Mouse (Mus musculus) embryonic facial prominence, embryonic 15.5 days (tissue): ENCODE results near the gene Fam92b. TPM values are rescaled to one million over a fixed set of nuclear protein-coding genes. Genes with fewer than 3 reads are reported as not detected.

ENCODE experiments used
- ATAC-seq: fragments of 200-750 bp; cut with Nextera tagmentation; 2 replicates; pipeline ENCODE4 v1.8.0; 2017; ENCODE audit warnings: low read depth, moderate TSS enrichment; ENCODE audit not compliant: insufficient number of reproducible peaks, low FRiP score, low TSS enrichment
- H3K27ac ChIP-seq: fragments of 300-500 bp; sonication (generic); replicated peaks from 2 replicates; pipeline ENCODE4 v1.5.1; 2015; ENCODE audit warnings: mild to moderate bottlenecking, inconsistent platforms
- H3K27me3 ChIP-seq: fragments of 300-500 bp; sonication (generic); 2 replicates; pipeline ENCODE4 v1.6.1; 2015; ENCODE audit warnings: inconsistent platforms
- H3K36me3 ChIP-seq: fragments of 300-500 bp; sonication (generic); 2 replicates; pipeline ENCODE4 v1.6.1; 2015; ENCODE audit warnings: mild to moderate bottlenecking, inconsistent platforms
- H3K4me1 ChIP-seq: fragments of 300-500 bp; sonication (generic); 2 replicates; pipeline ENCODE4 v1.6.1; 2015; ENCODE audit warnings: inconsistent platforms
- H3K4me2 ChIP-seq: fragments of 300-500 bp; sonication (generic); replicated peaks from 2 replicates; pipeline ENCODE4 v1.6.1; 2015; ENCODE audit warnings: mild to moderate bottlenecking, inconsistent platforms
- H3K4me3 ChIP-seq: fragments of 300-500 bp; sonication (generic); replicated peaks from 2 replicates; pipeline ENCODE4 v1.5.1; 2015; ENCODE audit warnings: mild to moderate bottlenecking, inconsistent platforms
- H3K9ac ChIP-seq: fragments of 300-500 bp; sonication (generic); 2 replicates; pipeline ENCODE4 v1.6.1; 2015; ENCODE audit warnings: inconsistent platforms
- H3K9me3 ChIP-seq: fragments of 300-500 bp; sonication (generic); replicated peaks from 2 replicates; pipeline ENCODE4 v1.6.1; 2016; ENCODE audit warnings: inconsistent platforms
- WGBS: fragments of 180-500 bp; shearing (Covaris S2); methylation state at CpG from one replicate; pipeline ENCODE4 v1.1.7; 2015; 5-methylcytosine and 5-hydroxymethylcytosine counted together
- polyA plus RNA-seq: library from polyadenylated mRNA; unstranded; fragments of >200 nt; fragmentation: Nextera tagmentation; extraction: Ambion mirVana; gene quantifications from 2 replicates; pipeline ENCODE4 v1.2.1, GENCODE M21; 2015

Gene Fam92b
- polyA plus RNA-seq, 1 experiment from 2014 or later = 11.4 TPM

GRCm38 (mm10) chr8:120146051-120146450, 31.2 kb downstream of the Fam92b start:
- Histone ChIP-seq H3K4me3 (no peak overlapping the region), H3K27ac (no peak overlapping the region), H3K4me1 (peaks cover 3% of the 10 kb centered on the region; the same call in 1 of the 2 replicates), H3K9ac (no peak overlapping the region), H3K9me3 (no peaks in the 10 kb centered on the region), H3K36me3 (no peaks in the 10 kb centered on the region), H3K27me3 (no peaks in the 10 kb centered on the region), H3K4me2 (no peak overlapping the region)
- 77% methylated on average over 1 of the region's 1 CpGs for WGBS
- ATAC-seq = no peak

DNA sequence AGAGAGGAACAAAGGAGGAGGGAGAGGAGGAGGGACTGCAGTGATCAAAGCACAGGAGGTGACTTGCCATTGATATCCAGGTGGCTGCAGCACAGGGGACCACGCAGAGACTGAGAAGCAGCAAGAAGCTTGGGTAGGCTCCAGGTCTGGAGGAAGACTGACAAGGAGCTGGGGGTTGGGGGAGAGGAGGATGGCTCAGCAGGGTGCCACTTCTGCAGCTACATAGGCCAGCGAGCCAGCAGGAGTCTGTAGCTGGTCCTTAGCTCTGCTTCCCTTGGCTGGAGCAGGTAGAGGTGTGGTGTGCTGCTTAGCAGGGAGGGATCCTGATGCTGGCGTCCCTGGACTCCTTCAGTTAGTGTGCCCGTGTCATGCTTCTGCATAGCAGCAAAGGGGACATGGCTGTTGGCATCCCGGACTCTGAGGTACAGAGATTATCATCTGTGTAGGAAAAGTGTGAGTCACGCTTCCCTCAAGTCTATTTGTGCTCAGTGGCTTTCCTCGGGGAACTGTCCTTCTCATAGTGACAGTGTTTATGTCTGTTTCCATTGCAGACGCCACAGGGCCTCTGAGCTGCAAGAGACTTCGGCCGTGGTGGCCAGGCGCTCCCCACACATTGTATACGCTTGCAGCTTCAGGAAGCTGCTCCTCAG, 32.5 kb downstream of the Fam92b start:
- no peak overlapping the region for H3K27ac ChIP-seq
- H3K4me3 ChIP-seq = no peak overlapping the region
- H3K9me3 ChIP-seq = no peaks in the 10 kb centered on the region
- WGBS = 57% methylated on average over 12 of the region's 12 CpGs
- H3K27me3 ChIP-seq = no peaks in the 10 kb centered on the region
- no peak overlapping the region for H3K4me2 ChIP-seq
- no peak for ATAC-seq
- no peaks in the 10 kb centered on the region for H3K36me3 ChIP-seq
- H3K9ac ChIP-seq = no peak overlapping the region
- H3K4me1 ChIP-seq = no peaks in the 10 kb centered on the region

- no peak overlapping the region for H3K27ac ChIP-seq
- no peak overlapping the region for H3K9ac ChIP-seq
- no peak for ATAC-seq
- no peaks in the 10 kb centered on the region for H3K27me3 ChIP-seq
- no peaks in the 10 kb centered on the region for H3K9me3 ChIP-seq
- H3K36me3 ChIP-seq = no peaks in the 10 kb centered on the region
- H3K4me1 ChIP-seq = no peaks in the 10 kb centered on the region
- 65% methylated on average over 15 of the region's 15 CpGs for WGBS
- no peak overlapping the region for H3K4me2 ChIP-seq
- H3K4me3 ChIP-seq = no peak overlapping the region
These were observed 33.2 kb downstream of the Fam92b start for GRCm38 (mm10) chr8:120143911-120144651.

DNA sequence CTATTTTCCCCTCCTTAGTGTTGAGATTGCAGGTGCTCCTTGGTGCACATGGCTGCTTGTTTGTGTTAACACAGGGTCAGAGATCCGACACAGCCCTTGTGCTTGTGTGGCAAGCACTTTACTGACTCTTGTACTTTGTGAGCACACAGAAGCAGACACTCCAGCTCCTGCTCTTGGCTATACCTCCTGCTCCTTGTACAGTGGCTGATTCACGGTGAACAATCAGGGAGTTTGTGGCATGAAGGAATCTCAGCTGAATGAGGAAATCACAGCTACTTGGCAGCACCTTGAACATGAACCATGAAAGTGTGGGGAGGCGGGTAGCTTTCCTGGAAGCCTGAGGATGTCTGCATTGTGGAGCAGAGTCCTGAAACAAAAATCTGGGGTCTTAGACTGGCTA, 36.5 kb downstream of the Fam92b start:
- Histone ChIP-seq H3K9ac (no peak overlapping the region), H3K4me2 (no peak overlapping the region), H3K27me3 (no peaks in the 10 kb centered on the region), H3K27ac (no peak overlapping the region), H3K9me3 (no peaks in the 10 kb centered on the region), H3K36me3 (no peaks in the 10 kb centered on the region), H3K4me1 (no peaks in the 10 kb centered on the region), H3K4me3 (no peak overlapping the region)
- no peak for ATAC-seq
- 69% methylated on average over 3 of the region's 3 CpGs for WGBS

- no peak overlapping the region for H3K27ac ChIP-seq
- 87% methylated on average over 2 of the region's 2 CpGs for WGBS
These were observed 38.3 kb downstream of the Fam92b start for GRCm38 (mm10) chr8:120138958-120139357.

DNA sequence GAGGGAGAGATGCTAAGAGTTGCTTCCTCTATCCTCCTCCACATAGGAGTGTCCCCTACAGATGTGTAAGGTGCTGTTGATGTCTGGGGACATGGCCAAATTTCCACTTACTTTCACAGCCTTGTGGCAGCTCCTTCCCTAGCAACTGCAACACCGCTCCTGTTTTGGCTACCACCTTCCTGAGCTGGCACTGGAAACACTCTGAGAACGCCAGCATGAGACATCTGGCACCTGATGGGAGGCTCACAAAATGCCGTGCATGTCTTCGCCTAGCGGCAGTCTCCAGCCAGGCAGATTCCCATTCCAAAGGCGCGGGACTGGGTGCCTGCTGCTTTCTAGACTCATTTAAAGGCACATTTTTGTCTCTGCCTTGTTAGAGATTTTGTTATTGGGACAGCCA, 40.6 kb downstream of the Fam92b start:
- no peaks in the 10 kb centered on the region for H3K27me3 ChIP-seq
- H3K4me1 ChIP-seq = no peaks in the 10 kb centered on the region
- no peak overlapping the region for H3K4me2 ChIP-seq
- no peak overlapping the region for H3K27ac ChIP-seq
- no peak overlapping the region for H3K9ac ChIP-seq
- H3K36me3 ChIP-seq = no peaks in the 10 kb centered on the region
- H3K4me3 ChIP-seq = no peak overlapping the region
- no peaks in the 10 kb centered on the region for H3K9me3 ChIP-seq
- ATAC-seq = no peak
- 62% methylated on average over 7 of the region's 7 CpGs for WGBS

More at GRCm38 (mm10) chr8:120138958-120139357, 38.3 kb downstream of the Fam92b start:
- no peak overlapping the region for H3K4me3 ChIP-seq
- no peak overlapping the region for H3K4me2 ChIP-seq
- H3K27me3 ChIP-seq = no peaks in the 10 kb centered on the region
- H3K9ac ChIP-seq = no peak overlapping the region
- H3K4me1 ChIP-seq = no peaks in the 10 kb centered on the region
- no peaks in the 10 kb centered on the region for H3K36me3 ChIP-seq
- no peak for ATAC-seq
- H3K9me3 ChIP-seq = no peaks in the 10 kb centered on the region

- Histone ChIP-seq H3K27ac (no peak overlapping the region), H3K9ac (no peak overlapping the region), H3K4me3 (no peak overlapping the region), H3K4me2 (no peak overlapping the region), H3K9me3 (no peaks in the 10 kb centered on the region), H3K36me3 (no peaks in the 10 kb centered on the region), H3K4me1 (no peaks in the 10 kb centered on the region), H3K27me3 (no peaks in the 10 kb centered on the region)
- no peak for ATAC-seq
- WGBS = 90% methylated on average over 7 of the region's 7 CpGs
These were observed 41.6 kb downstream of the Fam92b start for GRCm38 (mm10) chr8:120135687-120136086.

DNA sequence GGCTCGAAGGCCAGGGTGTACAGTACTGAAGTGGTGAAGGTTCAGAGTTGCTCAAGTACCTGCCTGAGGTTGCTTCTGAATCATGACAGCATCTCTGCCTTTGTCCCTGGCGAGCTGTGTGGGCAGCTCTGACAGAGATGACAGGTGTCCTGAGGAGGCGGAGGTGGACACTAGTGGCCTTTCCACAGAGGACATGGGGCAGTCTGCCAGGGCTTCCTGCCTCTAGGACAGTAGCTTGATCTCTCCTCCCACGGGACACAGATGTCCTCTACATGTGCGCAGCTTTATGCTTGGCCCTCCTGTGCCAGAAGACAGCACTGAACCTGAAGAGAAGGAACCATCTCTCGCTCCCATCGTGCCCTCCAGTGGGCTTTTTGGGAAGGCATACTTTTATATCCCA, 44.1 kb downstream of the Fam92b start:
- Histone ChIP-seq H3K36me3 (no peaks in the 10 kb centered on the region), H3K4me1 (no peaks in the 10 kb centered on the region)
- 79% methylated on average over 7 of the region's 7 CpGs for WGBS

GRCm38 (mm10) chr8:120131158-120131557, 46.1 kb downstream of the Fam92b start:
- WGBS = 77% methylated on average over 8 of the region's 8 CpGs
- no peak overlapping the region for H3K9ac ChIP-seq

More for the DNA sequence above, 44.1 kb downstream of the Fam92b start:
- H3K27me3 ChIP-seq = no peaks in the 10 kb centered on the region
- H3K9ac ChIP-seq = no peak overlapping the region
- no peak for ATAC-seq
- no peak overlapping the region for H3K4me3 ChIP-seq
- H3K4me2 ChIP-seq = no peak overlapping the region
- no peaks in the 10 kb centered on the region for H3K9me3 ChIP-seq
- no peak overlapping the region for H3K27ac ChIP-seq

DNA sequence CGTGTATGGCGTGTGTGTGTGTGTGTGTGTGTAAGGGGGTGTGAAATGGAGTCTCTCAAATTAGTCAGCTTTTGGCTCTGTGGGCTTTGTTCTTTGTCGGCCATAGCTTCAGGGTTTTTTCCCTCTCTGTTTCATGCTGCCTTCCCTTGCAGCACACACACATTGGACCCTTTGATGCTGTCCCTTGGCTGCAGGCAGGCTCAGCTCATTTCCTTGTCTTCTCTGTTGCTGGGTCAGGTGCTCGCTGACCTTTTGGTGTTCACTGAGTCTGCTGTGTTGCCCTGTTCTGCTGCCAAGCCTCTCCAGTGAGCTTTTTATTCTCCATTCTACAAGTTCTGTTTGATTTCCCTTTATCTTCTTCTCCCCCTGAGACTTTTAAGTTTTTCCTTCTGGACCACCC, 47.7 kb downstream of the Fam92b start:
- no peaks in the 10 kb centered on the region for H3K9me3 ChIP-seq
- no peak for ATAC-seq
- peaks cover 3% of the 10 kb centered on the region; the same call in 1 of the 2 replicates for H3K4me1 ChIP-seq
- H3K9ac ChIP-seq = no peak overlapping the region
- H3K4me2 ChIP-seq = no peak overlapping the region
- WGBS = 37% methylated on average over 4 of the region's 4 CpGs
- peaks cover 4% of the 10 kb centered on the region; the same call in 1 of the 2 replicates for H3K27me3 ChIP-seq
- H3K36me3 ChIP-seq = no peaks in the 10 kb centered on the region
- no peak overlapping the region for H3K4me3 ChIP-seq
- H3K27ac ChIP-seq = no peak overlapping the region

More at GRCm38 (mm10) chr8:120131158-120131557, 46.1 kb downstream of the Fam92b start:
- H3K36me3 ChIP-seq = no peaks in the 10 kb centered on the region
- 0 out of 2 replicates have a peak, but pooled peaks cover 3% of the 10 kb centered on the region for H3K4me1 ChIP-seq
- H3K4me3 ChIP-seq = no peak overlapping the region
- peaks cover 4% of the 10 kb centered on the region; the same call in 1 of the 2 replicates for H3K27me3 ChIP-seq
- H3K27ac ChIP-seq = no peak overlapping the region
- H3K9me3 ChIP-seq = no peaks in the 10 kb centered on the region
- no peak overlapping the region for H3K4me2 ChIP-seq
- no peak for ATAC-seq

DNA sequence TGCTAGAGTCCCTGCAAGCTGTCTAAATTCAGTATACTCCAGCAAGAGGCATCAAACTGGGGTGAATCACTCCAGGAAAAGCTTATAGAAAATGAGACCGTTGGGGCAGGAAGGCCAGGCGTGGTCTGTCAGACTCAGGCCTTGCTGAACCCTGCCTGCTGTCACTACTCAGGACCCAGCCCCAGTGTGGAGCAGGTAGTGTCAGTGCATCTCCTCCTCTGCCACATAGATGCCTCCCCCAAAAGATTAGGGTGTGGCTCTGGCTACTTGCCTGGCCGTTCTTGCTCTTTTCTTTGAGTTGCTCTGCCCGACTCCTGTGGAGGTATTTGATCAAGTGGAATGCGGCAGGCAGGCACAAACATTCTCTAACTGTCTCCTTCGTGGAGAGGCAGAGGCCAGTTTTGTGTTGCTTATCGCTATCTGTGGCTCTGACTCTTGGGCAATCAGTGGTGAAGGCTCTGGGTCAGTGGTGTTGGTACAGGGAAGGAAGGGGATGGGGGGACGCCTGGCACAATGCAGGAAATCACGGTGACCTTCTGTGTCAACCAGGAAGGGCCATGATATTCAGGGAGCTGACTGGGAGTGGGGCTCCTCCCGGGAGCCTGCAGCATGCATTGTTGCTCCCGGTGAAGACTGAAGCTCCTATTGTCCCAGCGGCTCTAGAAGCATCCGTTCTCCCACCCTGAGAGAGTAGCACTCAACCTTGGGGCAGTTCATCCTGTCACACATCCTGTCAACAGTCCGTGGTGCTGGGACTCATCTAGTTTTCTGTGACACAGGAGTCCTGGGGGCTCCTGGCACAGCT, 50.7 kb downstream of the Fam92b start:
- Histone ChIP-seq H3K9ac (no peak overlapping the region), H3K4me2 (no peak overlapping the region), H3K4me3 (no peak overlapping the region), H3K27ac (0 out of 2 replicates have a peak overlapping the region, but pooled peaks have one; percentile 2), H3K4me1 (peaks cover 3% of the 10 kb centered on the region; the same call in 1 of the 2 replicates), H3K27me3 (peaks cover 4% of the 10 kb centered on the region; the same call in 1 of the 2 replicates), H3K36me3 (no peaks in the 10 kb centered on the region), H3K9me3 (no peaks in the 10 kb centered on the region)
- 28% methylated on average over 14 of the region's 14 CpGs for WGBS
- no peak; the same call in 1 of the 2 replicates for ATAC-seq
